14 mouse cellular contexts compared by ENCODE assay signal in the genomic region with DNA sequence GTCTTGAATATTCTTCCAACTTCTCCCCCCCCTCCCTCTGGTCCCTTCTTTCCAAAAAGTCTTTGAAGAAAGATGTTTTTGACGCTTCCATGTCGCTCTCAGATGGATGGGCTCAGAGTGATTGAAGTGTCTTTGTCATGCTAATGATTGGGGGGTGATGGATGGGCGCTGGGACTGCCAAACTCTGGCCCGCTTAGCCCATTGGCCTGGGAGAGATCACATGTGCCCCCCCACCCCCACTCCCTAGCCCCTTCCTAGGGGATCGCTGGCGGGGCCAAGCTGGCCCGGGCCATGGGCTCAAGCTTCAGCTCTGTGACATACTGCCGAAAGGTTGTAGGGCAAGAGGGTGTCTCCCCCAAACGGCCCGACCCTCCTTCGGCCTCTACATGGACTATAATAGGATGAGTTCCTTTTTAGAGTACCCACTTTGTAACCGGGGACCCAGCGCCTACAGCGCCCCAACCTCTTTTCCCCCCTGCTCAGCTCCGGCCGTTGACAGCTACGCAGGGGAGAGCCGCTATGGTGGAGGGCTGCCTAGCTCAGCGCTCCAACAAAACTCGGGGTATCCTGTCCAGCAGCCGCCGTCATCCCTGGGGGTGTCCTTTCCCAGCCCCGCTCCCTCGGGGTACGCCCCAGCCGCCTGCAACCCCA. TPM values are rescaled to one million over a fixed set of nuclear protein-coding genes. Genes with fewer than 3 reads are reported as not detected.
DNase-seq lines count a peak whose midpoint lies in the region; ATAC-seq and TF ChIP-seq lines count a peak whose summit lies in the region.
"Had no signal": no experiment of that assay in that cellular context is flagged by ENCODE, and none has a peak within 500 bp of the region (broad histone marks: within the 10 kb centered on the region; RNA-seq: fewer than 3 reads in every experiment).

A gene (plus strand): TSS at position 312 of the 651 bp plus-strand sequence.

- H3K4me2 ChIP-seq in kidney, postnatal 0 days (ENCODE audit: low read length) = peak within 1 kb of the TSS; percentile 46
- peak within 1 kb of the TSS; percentile 30 for H3K4me2 ChIP-seq in hindbrain, embryonic 14.5 days (replicated peaks)
- H3K4me2 ChIP-seq in neural tube, embryonic 11.5 days (ENCODE audit: low read depth) = peak within 1 kb of the TSS; percentile 82
- H3K4me2 ChIP-seq: liver, embryonic 13.5 days had no signal

- H3K27ac ChIP-seq in kidney, postnatal 0 days = no peak within 1 kb of the TSS
- H3K27ac ChIP-seq in hindbrain, embryonic 14.5 days = no peak within 1 kb of the TSS
- H3K27ac ChIP-seq in neural tube, embryonic 11.5 days (ENCODE audit: low read depth, low read length) = peak within 1 kb of the TSS; percentile 63
- H3K27ac ChIP-seq: liver, embryonic 13.5 days had no signal

- DNase-seq in kidney, postnatal 0 days (ENCODE audit: low spot score) = no peak
- DNase-seq in kidney, adult 8-10 months = no peak
- DNase-seq in embryo, embryonic 10.5 days (ENCODE audit: low spot score) = peak; percentile 83
- no peak for DNase-seq in hindbrain, embryonic 14.5 days (ENCODE audit: low spot score)
- peak; percentile 74 for DNase-seq in neural tube, embryonic 11.5 days (ENCODE audit: low spot score)
- no peak for DNase-seq in urinary bladder, postnatal 25 days (ENCODE audit: low spot score)
- no peak for DNase-seq in spleen, adult 12 weeks (ENCODE audit: low spot score)
- no peak for DNase-seq in adrenal gland, postnatal 4 days (ENCODE audit: low spot score in 2 of 2)
- DNase-seq: liver, embryonic 13.5 days; right cerebral cortex, postnatal 4 days had no signal

- TF ChIP-seq CTCF in kidney, postnatal 0 days (IDR thresholded peaks at IDR 0.05; ENCODE audit: low read depth) = no peak

- H3K4me1 ChIP-seq in kidney, postnatal 0 days (replicated peaks; ENCODE audit: insufficient read depth, low read length) = peaks cover 3% of the 10 kb centered on the region; the same call in 1 of the 2 replicates
- no peaks in the 10 kb centered on the region for H3K4me1 ChIP-seq in hindbrain, embryonic 14.5 days (replicated peaks; ENCODE audit: control insufficient read depth, insufficient read depth, low read length)
- peaks cover 21% of the 10 kb centered on the region for H3K4me1 ChIP-seq in neural tube, embryonic 11.5 days (ENCODE audit: control insufficient read depth, insufficient read depth, low read length)
- H3K4me1 ChIP-seq: liver, embryonic 13.5 days had no signal

- H3K27me3 ChIP-seq in kidney, postnatal 0 days (ENCODE audit: insufficient read depth, low read length) = no peaks in the 10 kb centered on the region; the same call in 1 of the 2 replicates
- H3K27me3 ChIP-seq in hindbrain, embryonic 14.5 days (ENCODE audit: control insufficient read depth, insufficient read depth, low read length) = peaks cover 93% of the 10 kb centered on the region
- H3K27me3 ChIP-seq in neural tube, embryonic 11.5 days (ENCODE audit: control insufficient read depth, insufficient read depth, low read length) = peaks cover 10% of the 10 kb centered on the region; the same call in 1 of the 2 replicates

- H3K4me3 ChIP-seq in kidney, postnatal 0 days (replicated peaks; ENCODE audit: low read depth, low read length) = peak within 1 kb of the TSS; percentile 10; the same call in 1 of the 2 replicates
- H3K4me3 ChIP-seq in hindbrain, embryonic 14.5 days (replicated peaks; ENCODE audit: low read length) = no peak within 1 kb of the TSS; the same call in 1 of the 2 replicates
- H3K4me3 ChIP-seq in neural tube, embryonic 11.5 days (ENCODE audit: low read depth, low read length) = peak within 1 kb of the TSS; percentile 45
- H3K4me3 ChIP-seq: liver, embryonic 13.5 days had no signal

- WGBS in kidney, postnatal 0 days = 26% methylated on average over 26 of the region's 26 CpGs
- under 1% methylated on average over 26 of the region's 26 CpGs for WGBS in hindbrain, embryonic 14.5 days
- 3% methylated on average over 26 of the region's 26 CpGs for WGBS in neural tube, embryonic 11.5 days

- no peak for ATAC-seq in kidney, postnatal 0 days (replicated peaks; ENCODE audit: low FRiP score, low read depth)
- no peak for ATAC-seq in hindbrain, embryonic 14.5 days (ENCODE audit: low FRiP score)
- peak; percentile 85 for ATAC-seq in neural tube, embryonic 11.5 days (ENCODE audit: insufficient read depth, low FRiP score, low TSS enrichment)

- H3K36me3 ChIP-seq in kidney, postnatal 0 days (ENCODE audit: insufficient read depth, low read length) = no peaks in the 10 kb centered on the region
- no peaks in the 10 kb centered on the region for H3K36me3 ChIP-seq in hindbrain, embryonic 14.5 days (replicated peaks; ENCODE audit: control insufficient read depth, insufficient read depth)
- no peaks in the 10 kb centered on the region for H3K36me3 ChIP-seq in neural tube, embryonic 11.5 days (ENCODE audit: control insufficient read depth, insufficient read depth, low read length)
- H3K36me3 ChIP-seq: G1E; liver, embryonic 13.5 days had no signal

- H3K9me3 ChIP-seq in kidney, postnatal 0 days (replicated peaks; ENCODE audit: low read length) = no peaks in the 10 kb centered on the region
- H3K9me3 ChIP-seq in hindbrain, embryonic 14.5 days (ENCODE audit: control insufficient read depth, low read length) = no peaks in the 10 kb centered on the region
- no peaks in the 10 kb centered on the region for H3K9me3 ChIP-seq in neural tube, embryonic 11.5 days (ENCODE audit: control insufficient read depth, low read length)
- H3K9me3 ChIP-seq: G1E; liver, embryonic 13.5 days had no signal

- peak within 1 kb of the TSS; percentile 32 for H3K9ac ChIP-seq in kidney, postnatal 0 days (ENCODE audit: low read depth, low read length)
- no peak within 1 kb of the TSS for H3K9ac ChIP-seq in hindbrain, embryonic 14.5 days
- H3K9ac ChIP-seq in neural tube, embryonic 11.5 days (ENCODE audit: low read length) = peak within 1 kb of the TSS; percentile 71
- H3K9ac ChIP-seq: liver, embryonic 13.5 days had no signal

RNA-seq across cellular contexts. Expression of the gene that starts here (rescaled TPM):
- polyA plus RNA-seq in kidney, postnatal 0 days (2015; fragmentation: Nextera tagmentation; extraction: Ambion mirVana) = 0.13 and 0.37 TPM in 2 replicates
- polyA plus RNA-seq in hindbrain, embryonic 14.5 days (2014; fragmentation: Nextera tagmentation; extraction: Ambion mirVana) = 0.33 and 0.56 TPM in 2 replicates
- 15.7 and 17.2 TPM in 2 replicates for polyA plus RNA-seq in neural tube, embryonic 11.5 days (2014; fragmentation: Nextera tagmentation; extraction: Ambion mirVana)
- not detected for total RNA-seq in adrenal gland, postnatal 4 days (2021)
- total RNA-seq: adrenal gland, postnatal 36 days; monocyte, adult 5-6 weeks had no signal
- polyA plus RNA-seq: frontal cortex, adult 2 months; G1E had no signal

Comparison
In these comparisons a context has a peak if more than half of its experiments do, and no peak if none do; other contexts are left out.
1. RNA of the gene that starts here (polyA plus RNA-seq): 15.7 to 17.2 TPM in neural tube, embryonic 11.5 days; 0.33 to 0.56 TPM in hindbrain, embryonic 14.5 days and 0.13 to 0.37 TPM in kidney, postnatal 0 days; every median in the first group is over 10 times any median in the second.
2. DNase-seq: peak in embryo, embryonic 10.5 days (single experiment) and neural tube, embryonic 11.5 days (single experiment); none in kidney, postnatal 0 days (single experiment), kidney, adult 8-10 months (0 of 2), hindbrain, embryonic 14.5 days (single experiment), urinary bladder, postnatal 25 days (single experiment), spleen, adult 12 weeks (single experiment) and adrenal gland, postnatal 4 days (0 of 2).
3. H3K4me2 ChIP-seq: peak in every context shown above with its lines; median percentile 82 in neural tube, embryonic 11.5 days; 46 in kidney, postnatal 0 days; 30 in hindbrain, embryonic 14.5 days.